Mouse (Mus musculus) skeletal muscle tissue, adult 2 months (tissue): ENCODE measurements around the gene Nxpe5.
"Not testable (repeated sequence)": the region's sequence is repeated elsewhere in the genome, so short reads cannot be mapped to it uniquely, and the experiment has no call there.

Experiments used
- DNase-seq: peaks from one replicate; pipeline ENCODE4 v3.0.0-alpha.2; 2012; ENCODE audit warnings: low read depth, low spot score

Nxpe5 gene

GRCm38 (mm10) chr5:138225700-138226099 is at the start of gene Nxpe5:
TSS of gene Nxpe5 (plus strand) at chr5:138225898.
- DNase-seq, result no peak

GRCm38 (mm10) chr5:138186950-138187638 is 38.6 kb upstream of the Nxpe5 start, which contains the start of the genes Taf6 and Cnpy4:
TSS of gene Taf6 (minus strand) at chr5:138187451.
TSS of gene Cnpy4 (plus strand) at chr5:138187485.
- DNase-seq, result peak; percentile 84

- DNase-seq, result peak; percentile 75
Observed at GRCm38 (mm10) chr5:138187661-138188306, 37.9 kb upstream of the Nxpe5 start.

- peak; percentile 83 for DNase-seq
Observed at GRCm38 (mm10) chr5:138193771-138194727, 31.6 kb upstream of the Nxpe5 start, which contains the start of gene Mblac1. TSS of gene Mblac1 (plus strand) at chr5:138194314.

GRCm38 (mm10) chr5:138194755-138195345 is 30.8 kb upstream of the Nxpe5 start:
- DNase-seq, result no peak

GRCm38 (mm10) chr5:138195463-138195862 is 30.2 kb upstream of the Nxpe5 start:
- DNase-seq, result no peak

- no peak for DNase-seq
Observed at GRCm38 (mm10) chr5:138199576-138199975, 26.1 kb upstream of the Nxpe5 start.

GRCm38 (mm10) chr5:138202086-138202485 is 23.6 kb upstream of the Nxpe5 start:
- DNase-seq, result no peak

GRCm38 (mm10) chr5:138207253-138207652 is 18.4 kb upstream of the Nxpe5 start:
- DNase-seq, result no peak

- no peak for DNase-seq
Observed at GRCm38 (mm10) chr5:138207873-138208272, 17.8 kb upstream of the Nxpe5 start.

- DNase-seq, result not testable (repeated sequence)
Observed at GRCm38 (mm10) chr5:138216632-138217031, 9.1 kb upstream of the Nxpe5 start.

- DNase-seq, result no peak
Observed at GRCm38 (mm10) chr5:138219864-138220263, 5.8 kb upstream of the Nxpe5 start.

GRCm38 (mm10) chr5:138222111-138222510 is 3.6 kb upstream of the Nxpe5 start:
- DNase-seq, result peak; percentile 24

GRCm38 (mm10) chr5:138223287-138223686 is 2.4 kb upstream of the Nxpe5 start:
- DNase-seq, result no peak

GRCm38 (mm10) chr5:138226491-138226890 is 793 bp downstream of the Nxpe5 start:
- DNase-seq, result no peak

GRCm38 (mm10) chr5:138227367-138227766 is 1.7 kb downstream of the Nxpe5 start:
- peak; percentile 9 for DNase-seq

- DNase-seq, result no peak
Observed at GRCm38 (mm10) chr5:138228026-138228425, 2.3 kb downstream of the Nxpe5 start.

GRCm38 (mm10) chr5:138229511-138229910 is 3.8 kb downstream of the Nxpe5 start:
- DNase-seq, result no peak

GRCm38 (mm10) chr5:138233778-138234177 is 8.1 kb downstream of the Nxpe5 start:
- no peak for DNase-seq

GRCm38 (mm10) chr5:138234224-138234623 is 8.5 kb downstream of the Nxpe5 start:
- DNase-seq, result no peak

GRCm38 (mm10) chr5:138241511-138241910 is 15.8 kb downstream of the Nxpe5 start:
- DNase-seq, result no peak
